In genomic region chr11:24082385-24083075, GRCm38 (mm10) we compare ENCODE assay signal across 10 mouse cellular contexts. TPM values are rescaled to one million over a fixed set of nuclear protein-coding genes. Genes with fewer than 3 reads are reported as not detected.
DNase-seq lines count a peak whose midpoint lies in the region; ATAC-seq and TF ChIP-seq lines count a peak whose summit lies in the region.
"Had no signal": no experiment of that assay in that cellular context is flagged by ENCODE, and none has a peak within 500 bp of the region (broad histone marks: within the 10 kb centered on the region; RNA-seq: fewer than 3 reads in every experiment).

No protein-coding gene starts in this region.

- no peaks in the 10 kb centered on the region for H3K27me3 ChIP-seq in heart, postnatal 0 days (ENCODE audit: control insufficient read depth, insufficient read depth, low read length)
- no peaks in the 10 kb centered on the region for H3K27me3 ChIP-seq in hindbrain, embryonic 12.5 days
- H3K27me3 ChIP-seq in midbrain, embryonic 11.5 days (ENCODE audit: control insufficient read depth, insufficient read depth, low read length): no peaks in the 10 kb centered on the region

- H3K36me3 ChIP-seq in heart, postnatal 0 days (replicated peaks; ENCODE audit: control insufficient read depth, insufficient read depth, low read length): peaks cover 10% of the 10 kb centered on the region; the same call in 1 of the 2 replicates
- peaks cover 23% of the 10 kb centered on the region for H3K36me3 ChIP-seq in hindbrain, embryonic 12.5 days
- H3K36me3 ChIP-seq in midbrain, embryonic 11.5 days (ENCODE audit: control insufficient read depth, insufficient read depth, low read length): peaks cover 8% of the 10 kb centered on the region; the same call in 1 of the 2 replicates

- peak overlapping the region; percentile 77 for H3K27ac ChIP-seq in heart, postnatal 0 days (ENCODE audit: low read depth)
- H3K27ac ChIP-seq in hindbrain, embryonic 12.5 days: peak overlapping the region; percentile 98
- H3K27ac ChIP-seq in midbrain, embryonic 11.5 days (ENCODE audit: low read depth, low read length): peak overlapping the region; percentile 84; the same call in 1 of the 2 replicates

- no peak for DNase-seq in heart, postnatal 0 days (ENCODE audit: low spot score)
- no peak for DNase-seq in heart, postnatal 25 days (ENCODE audit: low spot score)
- peak; percentile 66 for DNase-seq in brain, embryonic 14.5 days (ENCODE audit: low read depth)
- no peak for DNase-seq in midbrain, embryonic 11.5 days (ENCODE audit: low spot score, missing footprints)
- no peak for DNase-seq in adrenal gland, adult 18-20 months (ENCODE audit: low spot score in 2 of 2)
- DNase-seq in thymus, postnatal 10 days (ENCODE audit: low spot score in 2 of 2): no peak
- no peak for DNase-seq in cerebellum, postnatal 25 days

- no peak for ATAC-seq in heart, postnatal 0 days (ENCODE audit: insufficient read depth, low read depth)
- no peak for ATAC-seq in hindbrain, embryonic 12.5 days (ENCODE audit: low FRiP score)
- ATAC-seq in midbrain, embryonic 11.5 days (ENCODE audit: low FRiP score): no peak

- H3K4me2 ChIP-seq in heart, postnatal 0 days (ENCODE audit: low read depth, low read length): peak overlapping the region; percentile 98
- H3K4me2 ChIP-seq in hindbrain, embryonic 12.5 days (replicated peaks): peak overlapping the region; percentile 90
- peak overlapping the region; percentile 100 for H3K4me2 ChIP-seq in midbrain, embryonic 11.5 days

- peak overlapping the region; percentile 70 for H3K4me3 ChIP-seq in heart, postnatal 0 days (ENCODE audit: low read depth, low read length)
- H3K4me3 ChIP-seq in hindbrain, embryonic 12.5 days: peak overlapping the region; percentile 67
- H3K4me3 ChIP-seq in midbrain, embryonic 11.5 days (ENCODE audit: low read depth, low read length): peak overlapping the region; percentile 77

- intact Hi-C loops in heart, postnatal 25 days (cut with DNase I): loop anchor here (5.0 kb wide), 1 partner anchor 1220 kb away; no protein-coding TSS in a partner anchor

- no peak for TF ChIP-seq POLR2A in brain, embryonic 14.5 days (IDR thresholded peaks at IDR 0.05; ENCODE audit: borderline replicate concordance, extremely low read depth, insufficient read depth, insufficient read length, poor library complexity, severe bottlenecking)

- no peaks in the 10 kb centered on the region for H3K9me3 ChIP-seq in heart, postnatal 0 days (replicated peaks; ENCODE audit: control insufficient read depth, low read length)
- H3K9me3 ChIP-seq in hindbrain, embryonic 12.5 days (replicated peaks): no peaks in the 10 kb centered on the region
- no peaks in the 10 kb centered on the region for H3K9me3 ChIP-seq in midbrain, embryonic 11.5 days (ENCODE audit: control insufficient read depth, low read length)

- peak overlapping the region; percentile 72 for H3K9ac ChIP-seq in heart, postnatal 0 days (replicated peaks; ENCODE audit: low read depth, low read length)
- peak overlapping the region; percentile 97 for H3K9ac ChIP-seq in hindbrain, embryonic 12.5 days
- H3K9ac ChIP-seq in midbrain, embryonic 11.5 days (ENCODE audit: low read length): peak overlapping the region; percentile 93

- no peak for TF ChIP-seq CTCF in heart, postnatal 0 days (IDR thresholded peaks at IDR 0.05; ENCODE audit: low read depth)
- TF ChIP-seq CTCF in brain, embryonic 14.5 days (IDR thresholded peaks at IDR 0.05; ENCODE audit: borderline replicate concordance, extremely low read depth, insufficient read depth, insufficient read length): no peak

- WGBS in heart, postnatal 0 days: 40% methylated on average over 11 of the region's 11 CpGs
- WGBS in hindbrain, embryonic 12.5 days: 13% methylated on average over 11 of the region's 11 CpGs
- WGBS in midbrain, embryonic 11.5 days: 14% methylated on average over 11 of the region's 11 CpGs

- no peak for TF ChIP-seq EP300 in heart, postnatal 0 days (IDR thresholded peaks at IDR 0.05; ENCODE audit: low read depth)

- peaks cover 18% of the 10 kb centered on the region; the same call in 1 of the 2 replicates for H3K4me1 ChIP-seq in heart, postnatal 0 days (ENCODE audit: control insufficient read depth, insufficient read depth)
- H3K4me1 ChIP-seq in hindbrain, embryonic 12.5 days: peaks cover 38% of the 10 kb centered on the region
- H3K4me1 ChIP-seq in midbrain, embryonic 11.5 days (ENCODE audit: control insufficient read depth, insufficient read depth, low read length): peaks cover 11% of the 10 kb centered on the region

RNA-seq across cellular contexts. Expression of gene Bcl11a, which starts 4.7 kb away (rescaled TPM):
- total RNA-seq in heart, postnatal 0 days (2014; rRNA removed; ENCODE audit: low replicate concordance): 4.1 and 7.1 TPM in 2 replicates
- 7.4 and 8.2 TPM in 2 replicates for polyA plus RNA-seq in heart, postnatal 0 days (2015; fragmentation: Nextera tagmentation; extraction: Ambion mirVana)
- 1 to 10 TPM; 4.2 to 4.7 TPM for total RNA-seq in heart, postnatal 25 days (2021)
- 70.1 and 88.6 TPM in 2 replicates for polyA plus RNA-seq in brain, embryonic 14.5 days (2012; rRNA removed)
- polyA plus RNA-seq in hindbrain, embryonic 12.5 days (2016; fragmentation: Nextera tagmentation; extraction: Ambion mirVana): 89.1 and 94.8 TPM in 2 replicates
- 42.5 and 44.1 TPM in 2 replicates for polyA plus RNA-seq in midbrain, embryonic 11.5 days (2014; fragmentation: Nextera tagmentation; extraction: Ambion mirVana)
- 1 to 10 TPM; 3.2 to 3.8 TPM for total RNA-seq in adrenal gland, adult 18-20 months (2021)

RNA-seq across cellular contexts. Expression of gene A830031A19Rik, which starts 7.7 kb away (rescaled TPM):
- total RNA-seq in heart, postnatal 0 days (2014; rRNA removed; ENCODE audit: low replicate concordance): not detected in 2 replicates
- not detected in 2 replicates for polyA plus RNA-seq in heart, postnatal 0 days (2015; fragmentation: Nextera tagmentation; extraction: Ambion mirVana)
- total RNA-seq in heart, postnatal 25 days (2021): not detected
- polyA plus RNA-seq in brain, embryonic 14.5 days (2012; rRNA removed): 0.15 and 0.16 TPM in 2 replicates
- not detected in 2 replicates for polyA plus RNA-seq in hindbrain, embryonic 12.5 days (2016; fragmentation: Nextera tagmentation; extraction: Ambion mirVana)
- not detected in 2 replicates for polyA plus RNA-seq in midbrain, embryonic 11.5 days (2014; fragmentation: Nextera tagmentation; extraction: Ambion mirVana)
- not detected for total RNA-seq in adrenal gland, adult 18-20 months (2021)
- total RNA-seq: neutrophil, adult 5-6 weeks had no signal
- polyA plus RNA-seq: kidney, adult 2 months had no signal
